Mouse (Mus musculus) MEL (cell line): Measurements from ENCODE around the gene Tcl1. TPM values are rescaled to one million over a fixed set of nuclear protein-coding genes. Genes with fewer than 3 reads are reported as not detected.

Experiments used
- DNase-seq: peaks from one replicate; pipeline ENCODE4 v3.0.0; 2011; ENCODE audit warnings: low read depth, low spot score
- H3K27ac ChIP-seq: 2 replicates; pipeline ENCODE4 v1.5.1; 2012; ENCODE audit warnings: low read depth, mild to moderate bottlenecking, control low read depth, low read length, moderate library complexity; ENCODE audit not compliant: control insufficient read depth
- H3K27me3 ChIP-seq, 2 experiments: fragments of 150-350 bp in 1 of 2; sonication (generic) in 1 of 2; 2 replicates each; pipeline ENCODE4 v1.6.1; 2012; ENCODE audit warnings: low read length in 2 of 2, mild to moderate bottlenecking in 2 of 2, improper control_type of control experiment in 1 of 2, moderate library complexity in 1 of 2; ENCODE audit not compliant: insufficient read depth in 2 of 2, control insufficient read depth in 1 of 2
- H3K36me3 ChIP-seq, 2 experiments: 2 replicates each; pipeline ENCODE4 v1.6.1; 2012 to 2014; ENCODE audit warnings: low read length in 2 of 2, improper control_type of control experiment in 1 of 2, inconsistent platforms in 1 of 2, mild to moderate bottlenecking in 1 of 2; ENCODE audit not compliant: insufficient read depth in 2 of 2, control insufficient read depth in 1 of 2
- H3K4me1 ChIP-seq, 2 experiments: fragments of 150-350 bp in 1 of 2; sonication (generic) in 1 of 2; 2 replicates each; pipeline ENCODE4 v1.6.1; 2012; ENCODE audit warnings: low read length in 2 of 2, improper control_type of control experiment in 1 of 2, mild to moderate bottlenecking in 1 of 2; ENCODE audit not compliant: insufficient read depth in 2 of 2, control insufficient read depth in 1 of 2
- H3K4me3 ChIP-seq, 2 experiments: fragments of 150-350 bp in 1 of 2; sonication (generic) in 1 of 2; 2 replicates each; pipeline ENCODE4 v1.5.1; 2012; ENCODE audit warnings: low read depth in 2 of 2, low read length in 2 of 2, mild to moderate bottlenecking in 2 of 2, moderate library complexity in 2 of 2, control low read depth in 1 of 2, improper control_type of control experiment in 1 of 2; ENCODE audit not compliant: control insufficient read depth in 1 of 2, insufficient read depth in 1 of 2
- H3K79me2 ChIP-seq: 2 replicates; pipeline ENCODE4 v1.6.1; 2012; ENCODE audit warnings: mild to moderate bottlenecking, low read length, moderate library complexity; ENCODE audit not compliant: control insufficient read depth, poor library complexity, insufficient read depth
- H3K9ac ChIP-seq: 2 replicates; pipeline ENCODE4 v1.6.1; 2012; ENCODE audit warnings: low read depth, mild to moderate bottlenecking, control low read depth, low read length, moderate library complexity; ENCODE audit not compliant: control insufficient read depth, poor library complexity, severe bottlenecking
- H3K9me3 ChIP-seq: fragments of 150-350 bp; sonication (generic); replicated peaks from 2 replicates; pipeline ENCODE4 v1.6.1; 2012; ENCODE audit warnings: mild to moderate bottlenecking, low read length, improper control_type of control experiment, moderate library complexity; ENCODE audit not compliant: insufficient read depth
- BHLHE40 ChIP-seq: IDR thresholded peaks from 2 replicates; pipeline ENCODE4 v1.6.1; 2012; ENCODE audit warnings: low read depth, mild to moderate bottlenecking, inconsistent platforms, low read length, improper control_type of control experiment, borderline replicate concordance
- CHD1 ChIP-seq: IDR thresholded peaks from 2 replicates; pipeline ENCODE4 v1.6.1; 2012; ENCODE audit warnings: low read depth, mild to moderate bottlenecking, inconsistent platforms, low read length, improper control_type of control experiment
- CTCF ChIP-seq, 3 experiments: IDR thresholded peaks in 2 of 3; conservative IDR thresholded peaks in 1 of 3; 2 replicates each; pipeline ENCODE4 v1.5.1; 2011 to 2012; ENCODE audit warnings: low read length in 3 of 3, low read depth in 2 of 3, mild to moderate bottlenecking in 2 of 3, improper control_type of control experiment in 1 of 3, inconsistent platforms in 1 of 3, mixed read lengths in 1 of 3, moderate library complexity in 1 of 3; ENCODE audit not compliant: control insufficient read depth in 1 of 3, insufficient read depth in 1 of 3, poor library complexity in 1 of 3, severe bottlenecking in 1 of 3
- E2F4 ChIP-seq: IDR thresholded peaks from 2 replicates; pipeline ENCODE4 v1.6.1; 2011; ENCODE audit warnings: low read depth, low read length, improper control_type of control experiment, borderline replicate concordance
- ELF1 ChIP-seq: IDR thresholded peaks from 2 replicates; pipeline ENCODE4 v1.6.1; 2014; ENCODE audit warnings: low read depth, mild to moderate bottlenecking, inconsistent platforms, low read length, improper control_type of control experiment, moderate library complexity
- EP300 ChIP-seq, 2 experiments: IDR thresholded peaks; 2 replicates each; pipeline ENCODE4 v1.6.1; 2011; ENCODE audit warnings: improper control_type of control experiment in 2 of 2, low read length in 2 of 2, low read depth in 1 of 2, mild to moderate bottlenecking in 1 of 2
- GABPA ChIP-seq: IDR thresholded peaks from 2 replicates; pipeline ENCODE4 v1.6.1; 2012; ENCODE audit warnings: low read depth, mild to moderate bottlenecking, inconsistent platforms, low read length, improper control_type of control experiment, moderate library complexity
- GATA1 ChIP-seq: IDR thresholded peaks from 2 replicates; pipeline ENCODE4 v1.6.1; 2011; ENCODE audit warnings: low read depth, low read length, improper control_type of control experiment
- HCFC1 ChIP-seq: IDR thresholded peaks from 2 replicates; pipeline ENCODE4 v1.6.1; 2012; ENCODE audit warnings: low read depth, mild to moderate bottlenecking, inconsistent platforms, low read length, improper control_type of control experiment, moderate library complexity
- JUND ChIP-seq: IDR thresholded peaks from 2 replicates; pipeline ENCODE4 v1.6.1; 2011; ENCODE audit warnings: low read depth, mild to moderate bottlenecking, improper control_type of control experiment, low read length
- KAT2A ChIP-seq: conservative IDR thresholded peaks from 2 replicates; pipeline ENCODE4 v1.6.1; 2012; ENCODE audit warnings: low read depth, low read length, improper control_type of control experiment, inconsistent platforms
- MAFK ChIP-seq: IDR thresholded peaks from 2 replicates; pipeline ENCODE4 v1.6.1; 2011; ENCODE audit warnings: low read depth, mild to moderate bottlenecking, low read length, improper control_type of control experiment, borderline replicate concordance
- MAX ChIP-seq: IDR thresholded peaks from 2 replicates; pipeline ENCODE4 v1.6.1; 2011; ENCODE audit warnings: low read length, improper control_type of control experiment
- MAZ ChIP-seq: IDR thresholded peaks from 2 replicates; pipeline ENCODE4 v1.6.1; 2012; ENCODE audit warnings: low read depth, mild to moderate bottlenecking, inconsistent platforms, low read length, improper control_type of control experiment
- MXI1 ChIP-seq: IDR thresholded peaks from 2 replicates; pipeline ENCODE4 v1.6.1; 2011; ENCODE audit warnings: mild to moderate bottlenecking, low read depth, low read length, improper control_type of control experiment
- MYC ChIP-seq: IDR thresholded peaks from 2 replicates; pipeline ENCODE4 v1.6.1; 2011; ENCODE audit warnings: low read depth, mild to moderate bottlenecking, low read length, improper control_type of control experiment, moderate library complexity
- NELFE ChIP-seq: IDR thresholded peaks from 2 replicates; pipeline ENCODE4 v1.6.1; 2011; ENCODE audit warnings: low read depth, low read length, improper control_type of control experiment
- NRF1 ChIP-seq: IDR thresholded peaks from 2 replicates; pipeline ENCODE4 v1.6.1; 2014; ENCODE audit warnings: low read depth, mild to moderate bottlenecking, inconsistent platforms, low read length, improper control_type of control experiment, moderate library complexity; ENCODE audit not compliant: poor library complexity, insufficient read depth, severe bottlenecking
- POLR2A ChIP-seq, 2 experiments: IDR thresholded peaks; 2 replicates each; pipeline ENCODE4 v1.6.1; 2011 to 2012; ENCODE audit warnings: low read length in 2 of 2, mild to moderate bottlenecking in 2 of 2, control low read depth in 1 of 2, improper control_type of control experiment in 1 of 2, low read depth in 1 of 2, moderate library complexity in 1 of 2; ENCODE audit not compliant: control insufficient read depth in 1 of 2, insufficient read depth in 1 of 2, poor library complexity in 1 of 2
- POLR2AphosphoS2 ChIP-seq: IDR thresholded peaks from 2 replicates; pipeline ENCODE4 v1.6.1; 2011; ENCODE audit warnings: low read length, improper control_type of control experiment
- RAD21 ChIP-seq: IDR thresholded peaks from 2 replicates; pipeline ENCODE4 v1.6.1; 2011; ENCODE audit warnings: mild to moderate bottlenecking, low read depth, low read length, improper control_type of control experiment
- RCOR1 ChIP-seq: IDR thresholded peaks from 2 replicates; pipeline ENCODE4 v1.6.1; 2012; ENCODE audit warnings: low read depth, mild to moderate bottlenecking, inconsistent platforms, low read length, improper control_type of control experiment
- TBP ChIP-seq: IDR thresholded peaks from 2 replicates; pipeline ENCODE4 v1.8.0; 2011; ENCODE audit warnings: low read depth, low read length, improper control_type of control experiment
- TCF12 ChIP-seq: IDR thresholded peaks from 2 replicates; pipeline ENCODE4 v1.6.1; 2014; ENCODE audit warnings: low read depth, mild to moderate bottlenecking, inconsistent platforms, low read length, improper control_type of control experiment, moderate library complexity
- UBTF ChIP-seq: IDR thresholded peaks from 2 replicates; pipeline ENCODE4 v1.6.1; 2012; ENCODE audit warnings: low read depth, mild to moderate bottlenecking, inconsistent platforms, low read length, improper control_type of control experiment, moderate library complexity, borderline replicate concordance; ENCODE audit not compliant: insufficient read depth
- USF1 ChIP-seq: IDR thresholded peaks from 2 replicates; pipeline ENCODE4 v1.6.1; 2014; ENCODE audit warnings: low read depth, mild to moderate bottlenecking, inconsistent platforms, low read length, improper control_type of control experiment, moderate library complexity
- ZC3H11A ChIP-seq: IDR thresholded peaks from 2 replicates; pipeline ENCODE4 v1.6.1; 2012; ENCODE audit warnings: low read depth, mild to moderate bottlenecking, inconsistent platforms, low read length, improper control_type of control experiment
- ZMIZ1 ChIP-seq: IDR thresholded peaks from 2 replicates; pipeline ENCODE4 v1.6.1; 2012; ENCODE audit warnings: low read depth, mild to moderate bottlenecking, inconsistent platforms, low read length, improper control_type of control experiment, moderate library complexity
- polyA plus RNA-seq, 2 experiments: library from polyadenylated mRNA; stranded (reverse) in 1 of 2; unstranded in 1 of 2; fragments of >175 nt in 1 of 2; fragments of >200 nt in 1 of 2; gene quantifications; 2 replicates each; pipeline versions ENCODE4 v1.2.1 to v1.2.4; 2012; ENCODE audit warnings: low replicate concordance in 2 of 2, low read depth in 1 of 2; ENCODE audit not compliant: insufficient read length in 2 of 2, insufficient read depth in 1 of 2, missing spikeins in 1 of 2
- total RNA-seq: library from RNA; depleted of rRNA; stranded (reverse); fragments of 300-350 nt; gene quantifications from 2 replicates; pipeline ENCODE4 v1.2.3, GENCODE M21; 2012

Tcl1 gene
- total and polyA plus RNA-seq, 3 experiments = not detected

- no peaks in the 10 kb centered on the region for H3K27me3 ChIP-seq
- H3K79me2 ChIP-seq = no peaks in the 10 kb centered on the region
- no peak overlapping the region for H3K27ac ChIP-seq
- no peaks in the 10 kb centered on the region for H3K4me1 ChIP-seq
- no peak overlapping the region for H3K9ac ChIP-seq
- no peak for TF ChIP-seq MYC
- TF ChIP-seq MAZ = no peak
- no peak for TF ChIP-seq EP300 (IDR thresholded peaks at IDR 0.05; ENCODE audit: low read depth in 1 of 2, low read length in 2 of 2)
- TF ChIP-seq E2F4 = no peak
- no peak for TF ChIP-seq NELFE
- no peak for TF ChIP-seq MAFK
- no peak for TF ChIP-seq GABPA
- no peak for TF ChIP-seq POLR2AphosphoS2
- no peak for TF ChIP-seq CHD1
- no peak for TF ChIP-seq HCFC1
- TF ChIP-seq ZMIZ1 = no peak
- TF ChIP-seq UBTF = no peak
- no peak for TF ChIP-seq TCF12
- TF ChIP-seq KAT2A = no peak
- no peak for TF ChIP-seq TBP
- no peak for TF ChIP-seq JUND
- no peak for TF ChIP-seq USF1
- TF ChIP-seq RCOR1 = no peak
- TF ChIP-seq NRF1 = no peak
- TF ChIP-seq MXI1 = no peak
- H3K4me3 ChIP-seq = no peak overlapping the region
- no peak for DNase-seq
- no peaks in the 10 kb centered on the region for H3K36me3 ChIP-seq
- no peaks in the 10 kb centered on the region for H3K9me3 ChIP-seq
Measured at GRCm38 (mm10) chr12:105234362-105234761, 11.8 kb upstream of the Tcl1 start.

GRCm38 (mm10) chr12:105224621-105225320, 2.2 kb upstream of the Tcl1 start:
- H3K79me2 ChIP-seq = no peaks in the 10 kb centered on the region
- no peak for TF ChIP-seq POLR2A (IDR thresholded peaks at IDR 0.05; ENCODE audit: control insufficient read depth in 1 of 2, insufficient read depth in 1 of 2, low read depth in 1 of 2, low read length in 2 of 2, poor library complexity in 1 of 2)
- no peak for TF ChIP-seq NRF1
- TF ChIP-seq BHLHE40 = no peak
- no peak for TF ChIP-seq MAFK
- TF ChIP-seq UBTF = no peak
- TF ChIP-seq ELF1 = no peak
- no peak for TF ChIP-seq HCFC1
- no peak for TF ChIP-seq CTCF (IDR thresholded peaks at IDR 0.05 in 2 of 3, conservative IDR thresholded peaks at IDR 0.05 in 1 of 3; ENCODE audit: control insufficient read depth in 1 of 3, insufficient read depth in 1 of 3, low read depth in 2 of 3, low read length in 3 of 3, poor library complexity in 1 of 3, severe bottlenecking in 1 of 3)
- TF ChIP-seq GABPA = no peak
- no peak for TF ChIP-seq RAD21
- TF ChIP-seq MAX = no peak
- no peak for TF ChIP-seq JUND
- no peak for TF ChIP-seq ZC3H11A
- TF ChIP-seq RCOR1 = no peak
- TF ChIP-seq KAT2A = no peak
- TF ChIP-seq GATA1 = no peak
- H3K36me3 ChIP-seq = no peaks in the 10 kb centered on the region
- H3K27ac ChIP-seq = no peak overlapping the region
- no peak overlapping the region for H3K9ac ChIP-seq
- H3K27me3 ChIP-seq = no peaks in the 10 kb centered on the region
- no peaks in the 10 kb centered on the region for H3K4me1 ChIP-seq
- DNase-seq = no peak
- H3K9me3 ChIP-seq = no peaks in the 10 kb centered on the region
- H3K4me3 ChIP-seq = no peak overlapping the region
